Mouse (Mus musculus): ENCODE data around the gene Tm7sf2. TPM values are rescaled to one million over a fixed set of nuclear protein-coding genes. Genes with fewer than 3 reads are reported as not detected.
A peak's percentile ranks its signal among the peaks of the same experiment; 100 is the strongest.

Tm7sf2 gene
- total RNA-seq, 4 experiments from 2014 or later = 18.9 to 29.9 (median 23.2) TPM

- DNase-seq (ENCODE audit: low spot score in 2 of 2) = no peak
Observed at GRCm38 (mm10) chr19:6070571-6071250, 2.5 kb upstream of the Tm7sf2 start.

- DNase-seq (ENCODE audit: low spot score in 2 of 2) = no peak
Observed at GRCm38 (mm10) chr19:6069851-6070250, 1.7 kb upstream of the Tm7sf2 start.

- no peak for DNase-seq (ENCODE audit: low spot score in 2 of 2)
Observed at GRCm38 (mm10) chr19:6068951-6069350, 778 bp upstream of the Tm7sf2 start.

DNA sequence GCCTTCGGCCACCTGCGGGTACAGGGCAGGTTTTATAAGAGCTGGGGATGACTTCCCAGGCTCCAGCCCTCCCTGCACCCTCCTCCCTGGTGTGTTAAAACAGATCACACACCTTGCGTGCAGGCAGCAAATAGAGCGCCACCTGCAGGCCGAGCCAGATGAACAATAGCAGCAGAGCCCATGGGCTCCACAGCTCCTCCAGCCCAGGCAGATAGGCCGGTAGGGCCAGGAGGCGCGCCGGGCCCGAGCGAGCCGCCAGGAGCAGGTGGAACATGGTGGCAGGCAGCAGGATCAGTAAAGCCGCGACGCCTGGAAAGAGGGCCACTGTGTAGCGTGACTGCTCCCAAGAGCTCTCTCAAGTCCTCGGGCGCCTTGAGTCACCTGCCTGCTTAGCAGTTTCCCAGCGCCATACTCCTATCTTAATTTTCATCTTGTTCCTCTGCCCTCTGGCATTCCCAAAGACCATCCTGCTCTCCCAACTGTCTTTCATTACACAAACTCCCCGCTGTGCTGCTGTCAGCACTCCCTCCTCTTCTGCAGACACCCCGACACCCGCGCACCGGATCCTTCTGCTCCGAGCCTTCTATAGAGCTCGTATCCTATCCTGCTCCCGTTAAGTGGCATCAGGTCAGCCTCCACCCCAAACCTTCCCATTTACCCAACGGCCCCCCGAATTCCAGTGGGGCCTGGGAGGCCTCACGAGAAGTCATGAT lies 1.0 kb downstream of the Tm7sf2 start:
- DNase-seq (ENCODE audit: low spot score in 2 of 2) = peak; percentile 60 to 80

- no peak for DNase-seq (ENCODE audit: low spot score in 2 of 2)
Observed at GRCm38 (mm10) chr19:6066571-6066970, 1.6 kb downstream of the Tm7sf2 start.

DNA sequence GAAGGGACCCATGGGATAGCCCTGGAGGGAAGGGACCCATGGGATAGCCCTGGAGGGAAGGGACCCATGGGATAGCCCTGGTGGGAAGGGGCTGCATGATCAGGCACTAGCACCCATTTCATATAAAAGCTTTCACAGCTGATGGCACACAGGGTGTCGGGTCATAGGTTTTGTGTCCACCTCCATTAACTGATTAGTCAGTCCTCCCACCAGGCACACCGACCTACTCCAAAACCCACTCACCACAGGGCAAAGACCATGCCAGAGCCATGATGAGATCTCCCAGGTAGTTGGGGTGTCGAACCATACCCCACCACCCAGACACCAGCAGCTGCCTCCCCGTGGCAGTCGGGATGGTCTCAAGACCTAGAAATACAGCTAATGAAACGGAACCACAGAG lies 5.1 kb downstream of the Tm7sf2 start:
- DNase-seq (ENCODE audit: low spot score in 2 of 2) = no peak

GRCm38 (mm10) chr19:6062418-6062817 lies 5.8 kb downstream of the Tm7sf2 start:
- no peak for DNase-seq (ENCODE audit: low spot score in 2 of 2)

- DNase-seq (ENCODE audit: low spot score in 2 of 2) = no peak
Observed at GRCm38 (mm10) chr19:6061641-6062302, 6.4 kb downstream of the Tm7sf2 start.

- DNase-seq (ENCODE audit: low spot score in 2 of 2) = peak; percentile 83 to 92
Observed at GRCm38 (mm10) chr19:6061021-6061533, 7.1 kb downstream of the Tm7sf2 start, which contains the start of gene Znhit2. Znhit2 (plus strand) TSS chr19:6061192.

- no peak for DNase-seq (ENCODE audit: low spot score in 2 of 2)
Observed at GRCm38 (mm10) chr19:6058966-6059365, 9.2 kb downstream of the Tm7sf2 start.

DNA sequence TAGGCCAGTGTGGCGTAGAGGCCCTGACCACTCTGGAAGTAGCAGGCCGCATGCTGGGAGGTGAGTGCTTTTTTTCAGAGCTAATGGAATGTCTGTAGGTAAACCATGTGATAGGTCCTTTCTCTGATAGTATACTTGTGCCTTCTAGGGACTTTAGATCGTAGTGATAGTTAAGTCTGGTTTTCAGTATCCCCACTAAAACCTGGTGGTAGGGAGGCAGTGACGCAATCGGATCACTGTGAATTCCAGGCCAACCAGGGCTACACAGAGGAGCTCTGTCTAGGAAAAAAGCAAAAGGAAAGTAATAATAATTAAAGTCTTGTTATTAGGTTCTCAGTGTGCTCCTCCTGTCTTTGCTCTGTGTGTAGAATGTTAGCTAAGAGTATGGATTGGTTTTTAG lies 9.7 kb downstream of the Tm7sf2 start:
- DNase-seq (ENCODE audit: low spot score in 2 of 2) = no peak

GRCm38 (mm10) chr19:6057313-6058096 lies 10.7 kb downstream of the Tm7sf2 start, which contains the start of the genes Mrpl49 and Fau:
Mrpl49 (minus strand) TSS chr19:6057785.
Fau (plus strand) TSS chr19:6057844.
- peak; percentile 97 to 99 for DNase-seq (ENCODE audit: low spot score in 2 of 2)

DNA sequence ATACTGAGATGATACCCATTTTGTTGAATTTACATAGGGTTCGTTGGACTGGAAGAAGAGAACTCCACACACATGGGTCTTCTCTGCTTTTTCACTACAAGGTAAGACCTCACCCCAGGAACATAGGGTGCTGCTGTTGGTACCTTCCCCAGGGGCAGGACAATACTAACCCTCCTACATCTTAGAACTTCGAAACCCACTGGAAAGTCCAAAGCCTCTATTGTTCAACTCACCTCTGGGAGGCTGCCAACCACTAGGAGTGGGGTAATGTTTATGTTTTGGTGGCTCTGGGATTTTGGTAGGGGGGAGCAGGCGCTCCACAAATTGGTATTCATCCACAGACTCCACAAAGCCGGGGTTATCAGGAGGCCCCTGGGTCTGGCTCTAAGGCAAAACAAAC lies 11.5 kb downstream of the Tm7sf2 start:
- no peak for DNase-seq (ENCODE audit: low spot score in 2 of 2)

- DNase-seq (ENCODE audit: low spot score in 2 of 2) = no peak
Observed at GRCm38 (mm10) chr19:6054296-6054695, 13.9 kb downstream of the Tm7sf2 start.

DNA sequence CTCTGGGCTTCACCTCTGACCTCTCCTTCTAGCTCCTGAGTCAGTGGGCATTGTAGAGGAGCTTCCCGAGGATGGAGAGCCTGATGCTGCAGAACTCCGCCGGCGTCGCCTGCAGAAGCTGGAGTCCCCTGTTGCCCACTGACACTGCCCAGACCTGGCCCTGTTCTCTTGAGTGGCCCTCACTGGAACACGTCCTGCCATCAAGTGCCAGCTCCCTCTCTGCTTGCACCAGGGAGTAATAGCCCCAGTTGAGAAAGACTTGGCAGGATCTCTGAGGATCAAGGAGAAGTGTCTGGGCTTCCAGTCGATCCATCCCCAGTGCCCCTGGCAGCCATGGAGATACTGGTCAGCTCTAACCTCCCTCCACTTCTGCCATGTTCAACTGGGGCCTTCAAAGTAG lies 15.7 kb downstream of the Tm7sf2 start:
- DNase-seq (ENCODE audit: low spot score in 2 of 2) = no peak

GRCm38 (mm10) chr19:6048681-6049410 lies 19.3 kb downstream of the Tm7sf2 start:
- no peak for DNase-seq (ENCODE audit: low spot score in 2 of 2)

GRCm38 (mm10) chr19:6047899-6048166 lies 20.3 kb downstream of the Tm7sf2 start:
- no peak for DNase-seq (ENCODE audit: low spot score in 2 of 2)

GRCm38 (mm10) chr19:6047154-6047898 lies 20.8 kb downstream of the Tm7sf2 start:
- DNase-seq (ENCODE audit: low spot score in 2 of 2) = no peak

GRCm38 (mm10) chr19:6046294-6047153 lies 21.6 kb downstream of the Tm7sf2 start, which contains the start of gene Syvn1:
Syvn1 (plus strand) TSS chr19:6046576.
- DNase-seq (ENCODE audit: low spot score in 2 of 2) = peak; percentile 87 to 92

Data from left cerebral cortex, adult 8-10 months (tissue).